Mouse (Mus musculus) thymus, adult 2 months (tissue): ENCODE data around the gene Trp53tg5.

Experiments used
- CTCF ChIP-seq: fragments of 200-500 bp; IDR thresholded peaks from 2 replicates; pipeline ENCODE4 v1.5.1; 2012; ENCODE audit warnings: mild to moderate bottlenecking, control low read depth, low read length, moderate library complexity, borderline replicate concordance; ENCODE audit not compliant: control insufficient read depth, poor library complexity, insufficient read depth; ENCODE audit errors: extremely low read depth
- POLR2A ChIP-seq: fragments of 200-500 bp; IDR thresholded peaks from 2 replicates; pipeline ENCODE4 v1.6.1; 2012; ENCODE audit warnings: mild to moderate bottlenecking, low read length, control low read depth, moderate library complexity; ENCODE audit not compliant: control insufficient read depth, poor library complexity, insufficient read depth; ENCODE audit errors: extremely low read depth

DNA sequence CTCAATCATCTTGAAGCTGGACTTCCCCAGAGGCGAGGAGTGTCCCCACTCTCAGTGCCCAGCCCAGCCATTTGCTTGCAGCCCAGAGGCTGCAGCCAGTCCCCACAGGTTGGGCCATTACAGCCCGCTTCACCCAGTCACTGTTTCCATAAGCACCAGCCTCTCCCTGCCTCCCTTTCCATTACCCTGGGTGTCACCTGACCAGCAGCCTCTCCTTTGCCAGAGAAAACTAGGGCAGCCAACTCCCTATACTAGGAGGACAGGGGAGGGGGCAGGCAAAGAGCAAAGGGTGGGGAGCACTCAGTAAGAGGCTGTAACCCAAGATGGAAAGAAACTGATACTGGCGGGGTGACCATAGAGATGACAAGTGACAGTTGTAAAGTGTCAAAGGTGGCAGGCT is 36.6 kb downstream of the Trp53tg5 start:
- TF ChIP-seq CTCF (no peak), POLR2A (no peak)
